Mouse (Mus musculus) megakaryocyte, embryonic 14.5 days (primary cell): ENCODE results near the gene Irs2. TPM values are rescaled to one million over a fixed set of nuclear protein-coding genes. Genes with fewer than 3 reads are reported as not detected.

Experiments used
- H3K27me3 ChIP-seq: replicated peaks from 2 replicates; pipeline ENCODE3; 2012; ENCODE audit warnings: inconsistent platforms
- H3K36me3 ChIP-seq: replicated peaks from 2 replicates; pipeline ENCODE3; 2012; ENCODE audit warnings: low read length, inconsistent platforms, mixed read lengths
- H3K4me1 ChIP-seq: 2 replicates; pipeline ENCODE4 v1.6.1; 2012; ENCODE audit warnings: inconsistent platforms
- H3K4me3 ChIP-seq: replicated peaks from 2 replicates; pipeline ENCODE3; 2012; ENCODE audit warnings: moderate library complexity, mild to moderate bottlenecking, inconsistent platforms
- H3K9me3 ChIP-seq: 2 replicates; pipeline ENCODE4 v1.6.1; 2012; ENCODE audit warnings: inconsistent platforms
- FLI1 ChIP-seq: IDR thresholded peaks from 2 replicates; pipeline ENCODE4 v1.6.1; 2012; ENCODE audit warnings: low read length, inconsistent platforms, mixed read lengths
- GATA1 ChIP-seq: IDR thresholded peaks from 3 replicates; pipeline ENCODE4 v1.6.1; 2012; ENCODE audit warnings: mixed read lengths, low read length, inconsistent platforms, borderline replicate concordance
- polyA plus RNA-seq: library from polyadenylated mRNA; stranded (reverse); fragments of >175 nt; gene quantifications from 2 replicates; pipeline ENCODE4 v1.2.3, GENCODE M21; 2012; ENCODE audit warnings: low replicate concordance; ENCODE audit not compliant: insufficient read depth

The Irs2 gene
- polyA plus RNA-seq, 1 experiment, result 77.5 TPM

DNA sequence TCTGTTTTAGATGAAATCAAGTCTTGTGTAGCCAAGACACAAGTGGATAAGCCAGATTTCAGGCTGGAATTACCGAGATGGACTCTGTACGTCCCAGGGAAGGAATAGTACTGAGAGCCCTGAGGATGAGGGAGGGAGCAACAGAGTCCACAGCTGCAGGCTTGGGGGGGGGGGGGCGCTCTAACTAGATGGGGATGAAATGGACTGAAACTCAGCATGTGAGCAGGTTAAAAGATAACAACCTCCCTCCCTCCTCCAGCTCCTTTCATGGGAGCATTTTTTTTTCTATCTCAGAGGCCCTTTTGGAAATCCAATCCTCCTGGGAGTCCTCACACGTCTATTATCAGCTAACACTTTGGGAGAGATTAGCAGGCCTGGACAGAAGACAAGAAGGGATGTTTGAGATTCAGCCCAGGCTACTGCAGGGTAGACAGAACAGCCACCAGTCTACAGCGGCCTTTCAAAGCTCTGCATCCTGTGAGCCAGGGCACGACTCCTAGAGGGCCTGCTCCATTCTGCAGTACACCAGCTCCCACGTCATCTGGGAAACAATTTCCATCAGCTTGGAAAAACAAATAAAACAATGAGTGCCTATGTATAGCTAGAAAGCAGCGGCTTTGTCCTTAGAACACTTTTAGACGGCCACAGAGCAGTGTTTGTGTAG lies 50.8 kb downstream of the Irs2 start:
- TF ChIP-seq GATA1, result no peak
- TF ChIP-seq FLI1, result no peak
- no peaks in the 10 kb centered on the region for H3K36me3 ChIP-seq
- peaks cover 12% of the 10 kb centered on the region for H3K9me3 ChIP-seq
- no peak overlapping the region for H3K4me3 ChIP-seq
- peaks cover 30% of the 10 kb centered on the region for H3K4me1 ChIP-seq
- peaks cover 94% of the 10 kb centered on the region for H3K27me3 ChIP-seq

DNA sequence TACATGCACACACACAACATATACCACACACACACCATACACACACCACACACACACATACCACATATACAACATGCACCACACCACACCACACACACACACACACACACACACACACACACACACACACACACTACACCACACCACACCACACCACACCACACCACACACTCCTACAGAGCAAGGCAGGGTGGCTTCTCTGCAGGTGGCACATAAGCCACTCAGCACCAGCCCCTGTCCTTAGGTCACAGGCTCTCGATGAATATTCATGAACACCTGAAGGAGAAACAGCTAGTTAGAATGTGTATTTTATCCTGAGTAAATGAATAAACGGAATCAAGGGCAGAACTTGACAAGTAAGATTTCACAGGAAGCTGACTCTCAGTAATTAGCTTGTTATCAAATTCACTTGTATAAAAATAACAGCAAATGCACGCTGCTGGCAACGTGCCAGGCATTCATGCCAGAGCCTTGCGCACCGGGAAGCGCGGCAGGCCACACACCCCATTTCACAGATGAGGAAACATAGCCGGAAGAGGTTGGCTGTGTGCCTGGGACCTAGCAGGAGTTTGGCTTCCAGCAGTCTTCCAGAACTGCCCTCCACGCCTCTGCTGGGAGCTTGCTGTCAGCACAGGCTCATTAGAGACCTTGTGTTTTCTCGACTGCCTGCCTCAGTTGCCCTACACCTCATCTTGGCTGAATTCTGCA lies 54.8 kb downstream of the Irs2 start:
- H3K9me3 ChIP-seq, result peaks cover 12% of the 10 kb centered on the region
- peak overlapping the region; percentile 48 for H3K4me3 ChIP-seq
- H3K36me3 ChIP-seq, result no peaks in the 10 kb centered on the region
- TF ChIP-seq GATA1 (no peak), FLI1 (no peak)
- peaks cover 42% of the 10 kb centered on the region for H3K4me1 ChIP-seq
- peaks cover 66% of the 10 kb centered on the region for H3K27me3 ChIP-seq

- H3K4me3 ChIP-seq, result no peak overlapping the region
- H3K36me3 ChIP-seq, result no peaks in the 10 kb centered on the region
- no peak for TF ChIP-seq GATA1
- TF ChIP-seq FLI1, result no peak
- H3K4me1 ChIP-seq, result peaks cover 48% of the 10 kb centered on the region
- peaks cover 12% of the 10 kb centered on the region for H3K9me3 ChIP-seq
- H3K27me3 ChIP-seq, result peaks cover 58% of the 10 kb centered on the region
These were observed 55.6 kb downstream of the Irs2 start for GRCm38 (mm10) chr8:10952706-10953105.

GRCm38 (mm10) chr8:10952235-10952634 lies 56.0 kb downstream of the Irs2 start:
- peaks cover 53% of the 10 kb centered on the region for H3K27me3 ChIP-seq
- peaks cover 12% of the 10 kb centered on the region for H3K9me3 ChIP-seq
- H3K4me3 ChIP-seq, result no peak overlapping the region
- TF ChIP-seq GATA1 (no peak), FLI1 (no peak)
- H3K4me1 ChIP-seq, result peaks cover 53% of the 10 kb centered on the region
- H3K36me3 ChIP-seq, result no peaks in the 10 kb centered on the region

- no peaks in the 10 kb centered on the region for H3K36me3 ChIP-seq
- TF ChIP-seq GATA1 (no peak), FLI1 (no peak)
- H3K4me1 ChIP-seq, result peaks cover 60% of the 10 kb centered on the region
- peaks cover 12% of the 10 kb centered on the region for H3K9me3 ChIP-seq
- H3K27me3 ChIP-seq, result peaks cover 47% of the 10 kb centered on the region
- no peak overlapping the region for H3K4me3 ChIP-seq
These were observed 56.7 kb downstream of the Irs2 start for GRCm38 (mm10) chr8:10951567-10951966.

GRCm38 (mm10) chr8:10945939-10946740 lies 62.1 kb downstream of the Irs2 start:
- Histone ChIP-seq H3K9me3 (peaks cover 2% of the 10 kb centered on the region; the same call in 1 of the 2 replicates), H3K36me3 (no peaks in the 10 kb centered on the region), H3K4me1 (peaks cover 52% of the 10 kb centered on the region), H3K4me3 (peak overlapping the region; percentile 88), H3K27me3 (peaks cover 29% of the 10 kb centered on the region)
- TF ChIP-seq GATA1 (peak; percentile 68; the same call in 2 of the 3 replicates), FLI1 (peak; percentile 41; the same call in 1 of the 2 replicates)

DNA sequence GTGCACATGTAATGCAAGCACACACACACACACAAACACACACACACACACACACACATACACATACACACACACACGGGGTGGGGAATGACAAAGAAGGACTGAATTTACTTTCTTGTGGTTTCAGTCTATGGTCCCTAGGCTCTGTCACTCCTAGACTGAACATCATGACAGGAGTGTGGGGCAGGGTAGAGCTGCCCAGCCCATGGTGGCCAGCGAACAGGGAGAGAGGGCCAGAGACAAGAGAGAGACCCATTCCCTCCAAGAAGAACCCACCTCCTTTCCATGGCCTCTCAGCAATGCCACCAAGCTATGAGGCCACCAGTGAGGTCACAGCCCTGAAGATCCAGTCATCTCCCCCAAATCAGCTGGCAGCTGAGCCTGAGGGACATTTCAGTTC lies 62.8 kb downstream of the Irs2 start:
- peaks cover 2% of the 10 kb centered on the region; the same call in 1 of the 2 replicates for H3K9me3 ChIP-seq
- H3K4me3 ChIP-seq, result peak overlapping the region; percentile 88
- peaks cover 30% of the 10 kb centered on the region for H3K27me3 ChIP-seq
- peaks cover 45% of the 10 kb centered on the region for H3K4me1 ChIP-seq
- no peak for TF ChIP-seq FLI1
- H3K36me3 ChIP-seq, result no peaks in the 10 kb centered on the region

GRCm38 (mm10) chr8:10943314-10944060 lies 64.8 kb downstream of the Irs2 start:
- Histone ChIP-seq H3K4me3 (no peak overlapping the region), H3K27me3 (peaks cover 50% of the 10 kb centered on the region), H3K4me1 (peaks cover 39% of the 10 kb centered on the region), H3K9me3 (peaks cover 2% of the 10 kb centered on the region; the same call in 1 of the 2 replicates), H3K36me3 (no peaks in the 10 kb centered on the region)
- TF ChIP-seq FLI1 (no peak), GATA1 (no peak)

DNA sequence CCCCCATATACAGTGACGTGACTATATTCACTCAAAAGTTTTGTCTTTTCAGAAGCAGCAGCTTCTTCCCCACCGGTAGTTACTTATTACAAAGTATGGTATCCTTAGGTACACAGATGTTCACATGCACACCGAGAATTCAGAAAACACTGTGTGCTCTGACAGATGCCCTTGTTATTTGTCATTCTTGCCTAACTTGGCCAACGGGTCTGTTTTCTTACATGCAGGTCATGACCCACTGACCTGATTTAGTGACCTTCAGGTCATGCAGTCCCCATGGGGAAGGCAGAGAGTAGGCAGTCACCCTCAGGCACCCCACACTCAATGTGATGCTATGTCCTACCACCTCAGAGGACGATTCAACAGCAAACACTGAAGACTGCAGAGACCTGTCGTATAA lies 68.4 kb downstream of the Irs2 start:
- H3K4me1 ChIP-seq, result peaks cover 12% of the 10 kb centered on the region
- H3K27me3 ChIP-seq, result peaks cover 83% of the 10 kb centered on the region
- no peak for TF ChIP-seq GATA1
- no peak for TF ChIP-seq FLI1
- peaks cover 2% of the 10 kb centered on the region; the same call in 1 of the 2 replicates for H3K9me3 ChIP-seq
- H3K4me3 ChIP-seq, result no peak overlapping the region
- H3K36me3 ChIP-seq, result no peaks in the 10 kb centered on the region
